ENCODE assay signal across 23 mouse cellular contexts in the genomic region with DNA sequence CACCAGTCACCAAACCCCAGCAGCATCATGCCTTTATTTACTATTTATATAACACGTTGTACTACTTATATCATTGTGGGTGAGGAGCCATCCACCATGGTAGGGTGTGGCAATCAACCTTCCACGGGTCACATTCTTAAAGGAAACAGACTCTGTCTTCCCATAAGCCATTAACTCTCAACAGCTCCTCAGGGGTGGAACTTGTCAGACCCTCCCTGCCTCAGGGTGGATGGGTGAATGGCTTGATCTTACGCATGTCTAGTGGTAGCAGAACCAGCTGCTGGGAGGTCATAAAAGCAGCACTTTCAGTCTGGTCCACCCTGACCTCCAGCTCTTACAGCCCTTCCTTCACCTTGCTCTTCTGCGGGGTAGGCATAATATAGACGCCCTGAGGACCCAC.
"Had no signal": no experiment of that assay in that cellular context is flagged by ENCODE, and none has a peak within 500 bp of the region (broad histone marks: within the 10 kb centered on the region; RNA-seq: fewer than 3 reads in every experiment).

No protein-coding gene starts in this region.

- H3K9ac ChIP-seq: heart, embryonic 13.5 days; heart, embryonic 15.5 days; hindbrain, embryonic 13.5 days; hindbrain, embryonic 15.5 days; limb, embryonic 13.5 days; limb, embryonic 15.5 days; liver, embryonic 12.5 days; liver, embryonic 14.5 days had no signal

- H3K27me3 ChIP-seq: heart, embryonic 13.5 days; heart, embryonic 15.5 days; hindbrain, embryonic 13.5 days; hindbrain, embryonic 15.5 days; limb, embryonic 13.5 days; limb, embryonic 15.5 days; liver, embryonic 12.5 days had no signal

- H3K4me1 ChIP-seq: heart, embryonic 13.5 days; heart, embryonic 15.5 days; hindbrain, embryonic 13.5 days; hindbrain, embryonic 15.5 days; limb, embryonic 13.5 days; limb, embryonic 15.5 days; liver, embryonic 12.5 days had no signal

- H3K9me3 ChIP-seq: heart, embryonic 13.5 days; heart, embryonic 15.5 days; hindbrain, embryonic 13.5 days; hindbrain, embryonic 15.5 days; limb, embryonic 13.5 days; limb, embryonic 15.5 days; liver, embryonic 12.5 days had no signal

- ATAC-seq: hindbrain, postnatal 0 days; liver, embryonic 12.5 days had no signal

- DNase-seq: gastrocnemius, postnatal 14 days; gastrocnemius, postnatal 36 days; heart, adult 18-20 months; heart, postnatal 14 days; heart, postnatal 36 days; kidney, adult 11 months; kidney, adult 2 months; kidney, adult 9 months; kidney, postnatal 10 days; kidney, postnatal 25 days; layer of hippocampus, adult 9-11 months; layer of hippocampus, postnatal 36 days; left cerebral cortex, postnatal 4 days had no signal

- H3K4me3 ChIP-seq: heart, embryonic 13.5 days; heart, embryonic 15.5 days; hindbrain, embryonic 13.5 days; hindbrain, embryonic 15.5 days; limb, embryonic 13.5 days; limb, embryonic 15.5 days; liver, embryonic 12.5 days had no signal

- H3K27ac ChIP-seq: heart, embryonic 13.5 days; heart, embryonic 15.5 days; hindbrain, embryonic 13.5 days; hindbrain, embryonic 15.5 days; hindbrain, postnatal 0 days; limb, embryonic 13.5 days; limb, embryonic 15.5 days; liver, embryonic 12.5 days; liver, embryonic 14.5 days had no signal

- H3K36me3 ChIP-seq: heart, embryonic 15.5 days; hindbrain, embryonic 13.5 days; hindbrain, embryonic 15.5 days had no signal

- H3K4me2 ChIP-seq: heart, embryonic 11.5 days; heart, embryonic 13.5 days; heart, embryonic 15.5 days; hindbrain, embryonic 13.5 days; hindbrain, embryonic 15.5 days; limb, embryonic 13.5 days; limb, embryonic 15.5 days; liver, embryonic 12.5 days had no signal
